Mouse (Mus musculus) MEL-GATA-1-ER (cell line): Measurements from ENCODE around the gene Mex3a.

Source experiments
- DNase-seq: peaks from one replicate; pipeline ENCODE4 v3.0.0-alpha.2; 2012; ENCODE audit warnings: low read depth; ENCODE audit errors: extremely low read depth

The Mex3a gene

GRCm38 (mm10) chr3:88505081-88505480 is 27.1 kb upstream of the Mex3a start:
- no peak for DNase-seq

- no peak for DNase-seq
Observed at GRCm38 (mm10) chr3:88505765-88506164, 26.4 kb upstream of the Mex3a start.

- no peak for DNase-seq
Observed at GRCm38 (mm10) chr3:88509250-88509649, 22.9 kb upstream of the Mex3a start.

GRCm38 (mm10) chr3:88509692-88510420 is 22.3 kb upstream of the Mex3a start, which contains the start of gene Lmna:
Lmna (minus strand) TSS chr3:88509956.
- DNase-seq: peak; percentile 96

- DNase-seq: no peak
Observed at GRCm38 (mm10) chr3:88510421-88511289, 21.5 kb upstream of the Mex3a start.

GRCm38 (mm10) chr3:88511559-88511958 is 20.6 kb upstream of the Mex3a start:
- DNase-seq: no peak

GRCm38 (mm10) chr3:88512141-88512895 is 19.9 kb upstream of the Mex3a start:
- DNase-seq: no peak

- no peak for DNase-seq
Observed at GRCm38 (mm10) chr3:88512896-88513545, 19.2 kb upstream of the Mex3a start.

GRCm38 (mm10) chr3:88513546-88514115 is 18.6 kb upstream of the Mex3a start:
- DNase-seq: peak; percentile 61

GRCm38 (mm10) chr3:88514231-88515094 is 17.7 kb upstream of the Mex3a start:
- DNase-seq: no peak

- no peak for DNase-seq
Observed at GRCm38 (mm10) chr3:88515095-88515386, 17.2 kb upstream of the Mex3a start.

- no peak for DNase-seq
Observed at GRCm38 (mm10) chr3:88516407-88516806, 15.8 kb upstream of the Mex3a start.

- no peak for DNase-seq
Observed at GRCm38 (mm10) chr3:88518411-88518810, 13.8 kb upstream of the Mex3a start.

GRCm38 (mm10) chr3:88520078-88520477 is 12.1 kb upstream of the Mex3a start:
- DNase-seq: no peak

- no peak for DNase-seq
Observed at GRCm38 (mm10) chr3:88521156-88521555, 11.0 kb upstream of the Mex3a start.

GRCm38 (mm10) chr3:88521803-88522331 is 10.3 kb upstream of the Mex3a start:
- DNase-seq: no peak

GRCm38 (mm10) chr3:88523027-88523426 is 9.2 kb upstream of the Mex3a start:
- no peak for DNase-seq

GRCm38 (mm10) chr3:88525021-88525420 is 7.2 kb upstream of the Mex3a start:
- DNase-seq: no peak

- peak; percentile 84 for DNase-seq
Observed at GRCm38 (mm10) chr3:88526157-88527131, 5.8 kb upstream of the Mex3a start.
